Mouse (Mus musculus): ENCODE results near the gene Erbb2. TPM values are rescaled to one million over a fixed set of nuclear protein-coding genes. Genes with fewer than 3 reads are reported as not detected.

Erbb2 gene
- polyA plus RNA-seq (2014; fragmentation: Illumina TruSeq; extraction: RNeasy Lipid Tissue Mini Kit (QIAGEN cat#74804); ENCODE audit: low read depth, low replicate concordance), result not detected

GRCm38 (mm10) chr11:98412273-98412796 lies at the start of gene Erbb2:
Gene Erbb2, plus strand, starts transcription at chr11:98412470.

GRCm38 (mm10) chr11:98383261-98384030 lies 28.8 kb upstream of the Erbb2 start, which contains the start of gene Tcap:
Gene Tcap, plus strand, starts transcription at chr11:98383811.

GRCm38 (mm10) chr11:98385638-98386585 lies 26.4 kb upstream of the Erbb2 start, which contains the start of gene Pnmt:
Gene Pnmt, plus strand, starts transcription at chr11:98386450.

GRCm38 (mm10) chr11:98400161-98400726 lies 12.0 kb upstream of the Erbb2 start, which contains the start of gene Pgap3:
Gene Pgap3, minus strand, starts transcription at chr11:98400490.

GRCm38 (mm10) chr11:98438331-98439158 lies 26.3 kb downstream of the Erbb2 start, which contains the start of gene Mien1:
Gene Mien1, minus strand, starts transcription at chr11:98438991.

GRCm38 (mm10) chr11:98446213-98446561 lies 33.9 kb downstream of the Erbb2 start, which contains the start of gene Grb7:
Gene Grb7, plus strand, starts transcription at chr11:98446394.

Other genes with a start within 250 kb of the Erbb2 start
- 18.6 TPM for gene Med1, start 219.2 kb upstream of the Erbb2 start, polyA plus RNA-seq (2014; fragmentation: Illumina TruSeq; extraction: RNeasy Lipid Tissue Mini Kit (QIAGEN cat#74804); ENCODE audit: low read depth, low replicate concordance)
- gene Cdk12, start 209.4 kb upstream of the Erbb2 start, polyA plus RNA-seq (2014; fragmentation: Illumina TruSeq; extraction: RNeasy Lipid Tissue Mini Kit (QIAGEN cat#74804); ENCODE audit: low read depth, low replicate concordance), result 11.5 TPM
- not detected for gene Neurod2, start 82.8 kb upstream of the Erbb2 start, polyA plus RNA-seq (2014; fragmentation: Illumina TruSeq; extraction: RNeasy Lipid Tissue Mini Kit (QIAGEN cat#74804); ENCODE audit: low read depth, low replicate concordance)
- gene Ppp1r1b, start 64.1 kb upstream of the Erbb2 start, polyA plus RNA-seq (2014; fragmentation: Illumina TruSeq; extraction: RNeasy Lipid Tissue Mini Kit (QIAGEN cat#74804); ENCODE audit: low read depth, low replicate concordance), result 1.4 TPM
- gene Stard3, start 54.1 kb upstream of the Erbb2 start, polyA plus RNA-seq (2014; fragmentation: Illumina TruSeq; extraction: RNeasy Lipid Tissue Mini Kit (QIAGEN cat#74804); ENCODE audit: low read depth, low replicate concordance), result 1.1 TPM
- gene Tcap, start 28.7 kb upstream of the Erbb2 start, polyA plus RNA-seq (2014; fragmentation: Illumina TruSeq; extraction: RNeasy Lipid Tissue Mini Kit (QIAGEN cat#74804); ENCODE audit: low read depth, low replicate concordance), result not detected
- gene Pnmt, start 26.0 kb upstream of the Erbb2 start, polyA plus RNA-seq (2014; fragmentation: Illumina TruSeq; extraction: RNeasy Lipid Tissue Mini Kit (QIAGEN cat#74804); ENCODE audit: low read depth, low replicate concordance), result not detected
- gene Pgap3, start 12.0 kb upstream of the Erbb2 start, polyA plus RNA-seq (2014; fragmentation: Illumina TruSeq; extraction: RNeasy Lipid Tissue Mini Kit (QIAGEN cat#74804); ENCODE audit: low read depth, low replicate concordance), result not detected
- 63.1 TPM for gene Mien1, start 26.5 kb downstream of the Erbb2 start, polyA plus RNA-seq (2014; fragmentation: Illumina TruSeq; extraction: RNeasy Lipid Tissue Mini Kit (QIAGEN cat#74804); ENCODE audit: low read depth, low replicate concordance)
- gene Grb7, start 33.9 kb downstream of the Erbb2 start, polyA plus RNA-seq (2014; fragmentation: Illumina TruSeq; extraction: RNeasy Lipid Tissue Mini Kit (QIAGEN cat#74804); ENCODE audit: low read depth, low replicate concordance), result 10.1 TPM
- 0.37 TPM for gene Ikzf3, start 133.6 kb downstream of the Erbb2 start, polyA plus RNA-seq (2014; fragmentation: Illumina TruSeq; extraction: RNeasy Lipid Tissue Mini Kit (QIAGEN cat#74804); ENCODE audit: low read depth, low replicate concordance)
- gene Zpbp2, start 138.6 kb downstream of the Erbb2 start, polyA plus RNA-seq (2014; fragmentation: Illumina TruSeq; extraction: RNeasy Lipid Tissue Mini Kit (QIAGEN cat#74804); ENCODE audit: low read depth, low replicate concordance), result 0.32 TPM
- 17.5 TPM for gene Ormdl3, start 174.9 kb downstream of the Erbb2 start, polyA plus RNA-seq (2014; fragmentation: Illumina TruSeq; extraction: RNeasy Lipid Tissue Mini Kit (QIAGEN cat#74804); ENCODE audit: low read depth, low replicate concordance)
- not detected for gene Lrrc3c, start 185.8 kb downstream of the Erbb2 start, polyA plus RNA-seq (2014; fragmentation: Illumina TruSeq; extraction: RNeasy Lipid Tissue Mini Kit (QIAGEN cat#74804); ENCODE audit: low read depth, low replicate concordance)
- gene Gm12355, start 213.2 kb downstream of the Erbb2 start, polyA plus RNA-seq (2014; fragmentation: Illumina TruSeq; extraction: RNeasy Lipid Tissue Mini Kit (QIAGEN cat#74804); ENCODE audit: low read depth, low replicate concordance), result not detected
- gene Gsdma3, start 213.9 kb downstream of the Erbb2 start, polyA plus RNA-seq (2014; fragmentation: Illumina TruSeq; extraction: RNeasy Lipid Tissue Mini Kit (QIAGEN cat#74804); ENCODE audit: low read depth, low replicate concordance), result not detected
- gene Gsdma2, start 234.3 kb downstream of the Erbb2 start, polyA plus RNA-seq (2014; fragmentation: Illumina TruSeq; extraction: RNeasy Lipid Tissue Mini Kit (QIAGEN cat#74804); ENCODE audit: low read depth, low replicate concordance), result not detected